15 mouse cellular contexts compared by ENCODE assay signal in genomic region chr8:91079678-91080077, GRCm38 (mm10). TPM values are rescaled to one million over a fixed set of nuclear protein-coding genes. Genes with fewer than 3 reads are reported as not detected.
A peak's percentile ranks its signal among the peaks of the same experiment; 100 is the strongest.
DNase-seq lines count a peak whose midpoint lies in the region; ATAC-seq and TF ChIP-seq lines count a peak whose summit lies in the region.
"Had no signal": no experiment of that assay in that cellular context is flagged by ENCODE, and none has a peak within 500 bp of the region (broad histone marks: within the 10 kb centered on the region; RNA-seq: fewer than 3 reads in every experiment).

No protein-coding gene starts in this region.

- H3K4me2 ChIP-seq in liver, embryonic 14.5 days (ENCODE audit: low read depth): no peak overlapping the region
- H3K4me2 ChIP-seq in stomach, postnatal 0 days (replicated peaks; ENCODE audit: low read depth): no peak overlapping the region
- no peak overlapping the region for H3K4me2 ChIP-seq in forebrain, embryonic 14.5 days (ENCODE audit: low read length)
- H3K4me2 ChIP-seq: heart, embryonic 15.5 days had no signal

- TF ChIP-seq CTCF in liver, embryonic 14.5 days (IDR thresholded peaks at IDR 0.05; ENCODE audit: low read depth): 0 out of 2 replicates have a peak, but pooled peaks have one; percentile 3
- peak; percentile 56 for TF ChIP-seq CTCF in E14TG2a.4 (conservative IDR thresholded peaks at IDR 0.05; ENCODE audit: low read length)
- TF ChIP-seq CTCF in Patski (IDR thresholded peaks at IDR 0.05): peak; percentile 61
- peak; percentile 16; the same call in 1 of the 2 replicates for TF ChIP-seq CTCF in stomach, postnatal 0 days (IDR thresholded peaks at IDR 0.05; ENCODE audit: low read depth)

- H3K4me3 ChIP-seq in liver, embryonic 14.5 days (ENCODE audit: insufficient read depth in 1 of 2, low read depth in 2 of 2, low read length in 2 of 2): no peak overlapping the region
- H3K4me3 ChIP-seq in E14TG2a.4 (replicated peaks; ENCODE audit: low read length): no peak overlapping the region
- H3K4me3 ChIP-seq in stomach, postnatal 0 days (ENCODE audit: low read depth, low read length): no peak overlapping the region
- no peak overlapping the region for H3K4me3 ChIP-seq in forebrain, embryonic 14.5 days (ENCODE audit: low read depth, low read length)
- H3K4me3 ChIP-seq: heart, embryonic 15.5 days; midbrain, embryonic 10.5 days had no signal

- H3K36me3 ChIP-seq in liver, embryonic 14.5 days (replicated peaks; ENCODE audit: control insufficient read depth, insufficient read depth, low read depth): peaks cover 2% of the 10 kb centered on the region
- H3K36me3 ChIP-seq in E14TG2a.4 (ENCODE audit: insufficient read depth, low read length): peaks cover 14% of the 10 kb centered on the region
- peaks cover 19% of the 10 kb centered on the region for H3K36me3 ChIP-seq in stomach, postnatal 0 days (ENCODE audit: control insufficient read depth, insufficient read depth, low read length)
- H3K36me3 ChIP-seq in forebrain, embryonic 14.5 days (ENCODE audit: control insufficient read depth, insufficient read depth, low read length): peaks cover 33% of the 10 kb centered on the region

- ATAC-seq in liver, embryonic 14.5 days (ENCODE audit: insufficient read depth): no peak
- ATAC-seq in Patski: no peak
- ATAC-seq in stomach, postnatal 0 days (ENCODE audit: low FRiP score, low TSS enrichment): no peak
- no peak for ATAC-seq in monocyte, adult 5-6 weeks (replicated peaks; ENCODE audit: insufficient number of reproducible peaks, low FRiP score, low TSS enrichment, poor library complexity, severe bottlenecking)
- no peak for ATAC-seq in forebrain, embryonic 14.5 days
- ATAC-seq: forebrain, embryonic 16.5 days had no signal

- H3K9me3 ChIP-seq in liver, embryonic 14.5 days (ENCODE audit: control insufficient read depth, low read length): no peaks in the 10 kb centered on the region
- H3K9me3 ChIP-seq in E14TG2a.4 (ENCODE audit: low read length): no peaks in the 10 kb centered on the region
- no peaks in the 10 kb centered on the region for H3K9me3 ChIP-seq in stomach, postnatal 0 days (ENCODE audit: control insufficient read depth, low read length)
- H3K9me3 ChIP-seq in forebrain, embryonic 14.5 days (replicated peaks; ENCODE audit: control insufficient read depth, low read length): no peaks in the 10 kb centered on the region
- H3K9me3 ChIP-seq: heart, embryonic 15.5 days; midbrain, embryonic 10.5 days had no signal

- H3K27ac ChIP-seq in liver, embryonic 14.5 days: no peak overlapping the region
- H3K27ac ChIP-seq in stomach, postnatal 0 days (replicated peaks): no peak overlapping the region
- H3K27ac ChIP-seq in forebrain, embryonic 14.5 days (ENCODE audit: low read depth, low read length): no peak overlapping the region
- H3K27ac ChIP-seq: heart, embryonic 15.5 days; midbrain, embryonic 10.5 days had no signal

- CTCF ChIA-PET in Patski (lab: Charles Lee): interaction anchor here (0.9 to 1.9 kb wide), 5 partner anchors 13 to 69 kb away, joined by 3 to 8 read pairs (median 4); no protein-coding TSS in a partner anchor

- no peak overlapping the region for H3K9ac ChIP-seq in liver, embryonic 14.5 days (replicated peaks)
- H3K9ac ChIP-seq in stomach, postnatal 0 days (ENCODE audit: low read length): no peak overlapping the region
- no peak overlapping the region for H3K9ac ChIP-seq in forebrain, embryonic 14.5 days (ENCODE audit: low read length)
- H3K9ac ChIP-seq: heart, embryonic 15.5 days had no signal

- TF ChIP-seq EP300 in liver, embryonic 14.5 days (IDR thresholded peaks at IDR 0.05; ENCODE audit: low read depth): no peak
- no peak for TF ChIP-seq EP300 in stomach, postnatal 0 days (optimal IDR thresholded peaks at IDR 0.05)

- H3K27me3 ChIP-seq in liver, embryonic 14.5 days (ENCODE audit: control insufficient read depth, insufficient read depth, low read length): no peaks in the 10 kb centered on the region
- H3K27me3 ChIP-seq in E14TG2a.4 (ENCODE audit: insufficient read depth, low read length) (no peaks in the 10 kb centered on the region), Patski (no peaks in the 10 kb centered on the region)
- H3K27me3 ChIP-seq in stomach, postnatal 0 days (ENCODE audit: control insufficient read depth, insufficient read depth, low read length): no peaks in the 10 kb centered on the region
- H3K27me3 ChIP-seq in forebrain, embryonic 14.5 days (replicated peaks; ENCODE audit: control insufficient read depth, insufficient read depth, low read length): no peaks in the 10 kb centered on the region
- H3K27me3 ChIP-seq: heart, embryonic 15.5 days had no signal

- DNase-seq in liver, embryonic 14.5 days (ENCODE audit: low read depth in 3 of 3, low spot score in 3 of 3): no peak
- DNase-seq in liver (no peak), Patski (ENCODE audit: low read depth, low spot score) (no peak)
- no peak for DNase-seq in stomach, postnatal 0 days (ENCODE audit: low spot score)
- no peak for DNase-seq in forebrain, embryonic 14.5 days (ENCODE audit: low spot score)
- DNase-seq: cerebellum, adult 9-10 months; gastrocnemius, postnatal 36 days; kidney, adult 2 months; lung, postnatal 10 days; right cerebral cortex, postnatal 14 days had no signal

- in situ Hi-C loops in Patski (cut with MboI; ENCODE audit: low pct_unique_long_range_greater_than_20kb): no loop called here

- peaks cover 0 to 9% of the 10 kb centered on the region in 2 experiments; a peak in 2 of 4 replicates for H3K4me1 ChIP-seq in liver, embryonic 14.5 days (replicated peaks; ENCODE audit: control insufficient read depth in 2 of 2, insufficient read depth in 2 of 2, low read length in 1 of 2)
- peaks cover 19% of the 10 kb centered on the region for H3K4me1 ChIP-seq in E14TG2a.4 (replicated peaks; ENCODE audit: low read depth, low read length)
- no peaks in the 10 kb centered on the region for H3K4me1 ChIP-seq in stomach, postnatal 0 days (replicated peaks; ENCODE audit: control insufficient read depth, insufficient read depth)
- H3K4me1 ChIP-seq in forebrain, embryonic 14.5 days (ENCODE audit: control insufficient read depth, insufficient read depth, low read length): no peaks in the 10 kb centered on the region
- H3K4me1 ChIP-seq: heart, embryonic 15.5 days; midbrain, embryonic 10.5 days had no signal

- POLR2A ChIA-PET in Patski (lab: Charles Lee): no interaction called here

- WGBS in liver, embryonic 14.5 days (ENCODE audit: insufficient replicate concordance): 89% methylated on average over 2 of the region's 2 CpGs
- 96% methylated on average over 2 of the region's 2 CpGs for WGBS in stomach, postnatal 0 days
- WGBS in forebrain, embryonic 14.5 days: 95% methylated on average over 2 of the region's 2 CpGs

RNA-seq across cellular contexts. Expression of gene Rbl2, which starts 9.8 kb away (rescaled TPM):
- polyA plus RNA-seq in liver, embryonic 14.5 days (2012; rRNA removed): 4.2 and 4.9 TPM in 2 replicates
- polyA plus RNA-seq in liver, embryonic 14.5 days (2014; fragmentation: Nextera tagmentation; extraction: Ambion mirVana): 4.5 and 5.9 TPM in 2 replicates
- polyA plus RNA-seq in Patski (2021): 52.7 TPM
- 6.5 and 7.3 TPM in 2 replicates for polyA plus RNA-seq in stomach, postnatal 0 days (2015; fragmentation: Nextera tagmentation; extraction: Ambion mirVana)
- 90.9 to 162 TPM (median 105 TPM) in 3 replicates for total RNA-seq in monocyte, adult 5-6 weeks (2017)
- polyA plus RNA-seq in forebrain, embryonic 14.5 days (2014; fragmentation: Nextera tagmentation; extraction: Ambion mirVana): 14.6 and 18.9 TPM in 2 replicates

Comparison
In these comparisons a context has a peak if more than half of its experiments do, and no peak if none do; other contexts are left out.
1. CTCF ChIP-seq: peak in every context shown above with its lines; median percentile 61 in Patski; 56 in E14TG2a.4; 16 in stomach, postnatal 0 days; 3 in liver, embryonic 14.5 days.